Mouse (Mus musculus) olfactory bulb, adult 2 months (tissue): ENCODE results near the gene Rab21. TPM values are rescaled to one million over a fixed set of nuclear protein-coding genes. Genes with fewer than 3 reads are reported as not detected.

ENCODE experiments used
- H3K27ac ChIP-seq: fragments of 200-500 bp; 2 replicates; pipeline ENCODE4 v1.5.1; 2012; ENCODE audit warnings: low read depth, low read length; ENCODE audit not compliant: insufficient read depth
- H3K4me1 ChIP-seq: fragments of 200-500 bp; 2 replicates; pipeline ENCODE4 v1.6.1; 2012; ENCODE audit warnings: low read length; ENCODE audit not compliant: control insufficient read depth, insufficient read depth
- H3K4me3 ChIP-seq: fragments of 200-500 bp; 2 replicates; pipeline ENCODE4 v1.5.1; 2012; ENCODE audit warnings: mild to moderate bottlenecking, low read depth, low read length, moderate library complexity; ENCODE audit not compliant: insufficient read depth
- CTCF ChIP-seq: fragments of 200-500 bp; IDR thresholded peaks from 2 replicates; pipeline ENCODE4 v1.5.1; 2012; ENCODE audit warnings: low read depth, mild to moderate bottlenecking, low read length, moderate library complexity; ENCODE audit not compliant: insufficient read depth
- POLR2A ChIP-seq: fragments of 200-500 bp; IDR thresholded peaks from 2 replicates; pipeline ENCODE4 v1.6.1; 2012; ENCODE audit warnings: mild to moderate bottlenecking, low read depth, low read length, moderate library complexity; ENCODE audit not compliant: insufficient read depth
- WGBS: fragments of 180-500 bp; shearing (Covaris S2); methylation state at CpG from one replicate; pipeline ENCODE4 v1.1.7; 2018; 5-methylcytosine and 5-hydroxymethylcytosine counted together
- polyA plus RNA-seq: library from polyadenylated mRNA; stranded (reverse); fragments of >200 nt; gene quantifications from 2 replicates; pipeline ENCODE4 v1.2.4, GENCODE M21; 2012; ENCODE audit warnings: low replicate concordance; ENCODE audit not compliant: missing spikeins, insufficient read depth, insufficient read length

Rab21 gene
- polyA plus RNA-seq, 1 experiment = 184 TPM

- no peak overlapping the region for H3K27ac ChIP-seq
- no peak overlapping the region for H3K4me3 ChIP-seq
- H3K4me1 ChIP-seq = no peaks in the 10 kb centered on the region
- 90% methylated on average over 5 of the region's 5 CpGs for WGBS
- no peak for TF ChIP-seq CTCF
- TF ChIP-seq POLR2A = no peak
These were observed 17.8 kb downstream of the Rab21 start for GRCm38 (mm10) chr10:115297582-115297981.

- Histone ChIP-seq H3K27ac (no peak overlapping the region), H3K4me3 (no peak overlapping the region), H3K4me1 (no peaks in the 10 kb centered on the region)
- WGBS = 83% methylated on average over 9 of the region's 9 CpGs
- no peak for TF ChIP-seq CTCF
- TF ChIP-seq POLR2A = no peak
These were observed 18.9 kb downstream of the Rab21 start for GRCm38 (mm10) chr10:115296401-115296935.

GRCm38 (mm10) chr10:115295162-115295561 lies 20.2 kb downstream of the Rab21 start:
- 90% methylated on average over 3 of the region's 3 CpGs for WGBS
- Histone ChIP-seq H3K4me3 (no peak overlapping the region), H3K27ac (no peak overlapping the region), H3K4me1 (no peaks in the 10 kb centered on the region)
- TF ChIP-seq CTCF (no peak), POLR2A (no peak)

- WGBS = 86% methylated on average over 7 of the region's 7 CpGs
- TF ChIP-seq POLR2A (no peak), CTCF (no peak)
- no peak overlapping the region for H3K4me3 ChIP-seq
- no peak overlapping the region for H3K27ac ChIP-seq
- no peaks in the 10 kb centered on the region for H3K4me1 ChIP-seq
These were observed 20.7 kb downstream of the Rab21 start for GRCm38 (mm10) chr10:115294715-115295114.

- TF ChIP-seq POLR2A = no peak
- TF ChIP-seq CTCF = no peak
- H3K4me1 ChIP-seq = no peaks in the 10 kb centered on the region
- WGBS = 73% methylated on average over 7 of the region's 7 CpGs
- no peak overlapping the region for H3K27ac ChIP-seq
- H3K4me3 ChIP-seq = no peak overlapping the region
These were observed 21.4 kb downstream of the Rab21 start for GRCm38 (mm10) chr10:115293946-115294345.

GRCm38 (mm10) chr10:115290671-115291070 lies 24.7 kb downstream of the Rab21 start:
- Histone ChIP-seq H3K4me1 (no peaks in the 10 kb centered on the region), H3K4me3 (no peak overlapping the region), H3K27ac (no peak overlapping the region)
- TF ChIP-seq POLR2A (no peak), CTCF (no peak)
- WGBS = 96% methylated on average over 9 of the region's 9 CpGs

GRCm38 (mm10) chr10:115288856-115289255 lies 26.5 kb downstream of the Rab21 start:
- TF ChIP-seq POLR2A (no peak), CTCF (no peak)
- Histone ChIP-seq H3K4me1 (no peaks in the 10 kb centered on the region), H3K4me3 (no peak overlapping the region), H3K27ac (no peak overlapping the region)
- 87% methylated on average over 8 of the region's 8 CpGs for WGBS

GRCm38 (mm10) chr10:115284170-115284569 lies 31.2 kb downstream of the Rab21 start:
- no peaks in the 10 kb centered on the region for H3K4me1 ChIP-seq
- no peak overlapping the region for H3K4me3 ChIP-seq
- no peak for TF ChIP-seq CTCF
- H3K27ac ChIP-seq = no peak overlapping the region
- WGBS = 78% methylated on average over 10 of the region's 10 CpGs

- no peaks in the 10 kb centered on the region for H3K4me1 ChIP-seq
- WGBS = 86% methylated on average over 10 of the region's 10 CpGs
- H3K4me3 ChIP-seq = no peak overlapping the region
- H3K27ac ChIP-seq = no peak overlapping the region
- TF ChIP-seq POLR2A (no peak), CTCF (no peak)
These were observed 34.0 kb downstream of the Rab21 start for GRCm38 (mm10) chr10:115281381-115281780.

- Histone ChIP-seq H3K4me1 (no peaks in the 10 kb centered on the region), H3K4me3 (no peak overlapping the region), H3K27ac (no peak overlapping the region)
- TF ChIP-seq CTCF (no peak), POLR2A (no peak)
- WGBS = 58% methylated on average over 5 of the region's 5 CpGs
These were observed 43.7 kb downstream of the Rab21 start for GRCm38 (mm10) chr10:115271649-115272048.
